Mouse (Mus musculus) gastrocnemius, adult 2 months (tissue): ENCODE results near the gene Ifi27. TPM values are rescaled to one million over a fixed set of nuclear protein-coding genes. Genes with fewer than 3 reads are reported as not detected.
"Not testable (repeated sequence)": the region's sequence is repeated elsewhere in the genome, so short reads cannot be mapped to it uniquely, and the experiment has no call there.

Source experiments
- DNase-seq: peaks from one replicate; pipeline ENCODE4 v3.0.0; 2022
- H3K27ac ChIP-seq: fragments of 200-600 bp; 2 replicates; pipeline ENCODE4 v1.8.1; 2022; ENCODE audit warnings: mild to moderate bottlenecking
- H3K4me3 ChIP-seq: fragments of 200-600 bp; 2 replicates; pipeline ENCODE4 v1.8.1; 2022; ENCODE audit warnings: mild to moderate bottlenecking, moderate library complexity
- CTCF ChIP-seq: fragments of 200-600 bp; IDR thresholded peaks from 2 replicates; pipeline ENCODE4 v1.8.1; 2022; ENCODE audit warnings: antibody characterized with exemption, mild to moderate bottlenecking, moderate library complexity
- intact Hi-C: fragments of 180-260 bp; cut with DNase I; formaldehyde crosslinking; loops from one replicate; pipeline ENCODE4 v1.15.1; 2025
- total RNA-seq, 2 experiments: library from RNA; stranded (reverse); gene quantifications; 2 replicates each; pipeline ENCODE4 v1.2.3; 2021

Gene Ifi27
- total RNA-seq, 2 experiments from 2014 or later, result 46.8 to 61.0 TPM

DNA sequence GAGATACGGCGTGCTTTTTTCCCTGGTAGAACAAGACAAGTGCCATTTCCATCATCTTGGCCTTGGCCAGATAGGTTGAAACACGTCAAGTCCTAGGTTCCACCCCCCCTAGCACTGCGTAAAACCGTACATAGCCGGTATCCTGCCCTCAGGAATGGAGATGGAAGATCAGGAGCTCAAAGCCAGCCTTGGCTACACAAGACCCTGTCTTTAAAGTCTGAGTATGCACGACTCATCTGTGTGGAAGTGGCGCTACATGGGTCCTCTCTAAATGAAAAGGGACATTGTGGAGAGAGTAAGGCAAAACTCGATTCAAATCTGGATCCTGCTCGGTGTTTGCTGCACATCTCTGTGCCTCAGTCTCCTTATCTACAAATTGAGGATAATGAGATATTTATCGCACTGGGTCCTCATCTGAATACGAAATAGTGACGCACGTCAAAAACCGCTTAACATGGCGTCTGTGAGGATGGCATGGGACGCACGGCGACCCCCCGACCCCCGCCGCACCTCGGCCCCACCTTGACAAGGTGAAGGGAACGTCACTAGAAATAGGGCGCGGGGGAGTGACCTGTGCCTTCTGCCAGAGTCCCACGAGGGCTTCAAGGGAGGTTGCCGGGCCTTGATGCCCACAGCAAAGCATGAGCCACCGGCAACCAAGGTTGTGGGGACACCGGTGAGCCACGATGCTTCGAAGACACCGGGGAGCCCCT, 8.8 kb upstream of the Ifi27 start:
- Histone ChIP-seq H3K27ac (peak overlapping the region; percentile 97), H3K4me3 (peak overlapping the region; percentile 93)
- DNase-seq, result no peak
- TF ChIP-seq CTCF, result no peak
- intact Hi-C loops, result no loop called here

DNA sequence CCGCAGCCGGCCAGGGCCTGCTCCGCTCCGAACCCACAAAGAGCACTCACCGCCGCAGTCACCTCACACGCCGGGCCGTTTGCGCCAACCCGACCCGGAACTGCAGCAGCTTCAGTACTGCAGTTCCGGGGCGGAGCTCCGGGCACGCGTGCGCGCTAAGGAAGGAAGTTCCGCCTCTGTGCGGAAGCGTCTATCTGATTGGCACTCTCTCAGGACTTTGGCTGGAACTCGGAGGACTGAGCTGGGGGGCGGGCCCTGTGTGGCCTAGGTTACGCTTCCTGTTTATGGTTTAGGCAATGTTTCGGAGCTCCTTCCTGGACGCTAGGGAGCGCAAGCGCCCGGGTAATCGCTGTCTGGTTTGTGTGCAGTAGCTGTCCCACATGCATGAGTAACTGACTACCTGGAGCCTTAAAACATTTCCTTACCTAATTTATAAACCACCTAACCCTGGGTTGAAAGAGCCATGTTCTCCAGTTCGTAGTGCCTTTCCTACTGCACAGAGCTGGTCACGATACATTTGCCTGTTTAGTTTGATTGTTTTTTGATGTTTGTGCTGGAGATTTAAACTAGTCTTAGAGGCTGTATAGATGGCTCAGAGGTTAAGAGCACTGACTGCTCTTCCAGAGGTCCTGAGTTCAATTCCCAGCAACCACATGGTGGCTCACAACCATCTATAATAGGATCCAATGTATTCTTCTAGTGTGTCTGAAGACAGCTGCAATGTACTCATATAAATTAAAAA, 8.1 kb upstream of the Ifi27 start, which contains the start of gene Ddx24:
TSS of gene Ddx24 (minus strand) at position 102 of the 742 bp plus-strand sequence.
- peak; percentile 98 for TF ChIP-seq CTCF
- Histone ChIP-seq H3K27ac (peak within 1 kb of the TSS; percentile 97), H3K4me3 (peak within 1 kb of the TSS; percentile 93)
- intact Hi-C loops, result loop anchor here (1.0 kb wide), 1 partner anchor 66 kb away; no protein-coding TSS in a partner anchor
- DNase-seq, result peak; percentile 98

DNA sequence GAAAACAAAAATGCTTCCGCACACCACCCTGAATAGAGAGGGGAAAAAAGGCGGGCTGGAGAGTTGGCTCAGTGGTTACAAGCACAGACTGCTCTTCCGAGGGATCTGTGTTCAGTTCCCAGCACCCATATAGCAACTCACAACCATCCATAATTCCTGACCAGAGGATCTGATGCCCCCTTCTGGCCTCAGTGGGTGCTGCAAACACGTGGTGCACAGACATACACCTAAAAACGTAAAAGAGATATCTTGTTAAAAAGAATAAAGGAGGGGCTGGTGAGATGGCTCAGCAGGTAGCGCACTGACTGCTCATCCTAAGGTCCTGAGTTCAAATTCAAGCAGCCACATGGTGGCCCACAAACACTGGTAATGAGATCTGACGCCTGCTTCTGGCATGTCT, 7.3 kb upstream of the Ifi27 start:
- no peak overlapping the region for H3K4me3 ChIP-seq
- no peak for TF ChIP-seq CTCF
- 0 out of 2 replicates have a peak overlapping the region, but pooled peaks have one; percentile 76 for H3K27ac ChIP-seq
- intact Hi-C loops, result loop anchor here (1.0 kb wide), 1 partner anchor 66 kb away; no protein-coding TSS in a partner anchor
- DNase-seq, result no peak

DNA sequence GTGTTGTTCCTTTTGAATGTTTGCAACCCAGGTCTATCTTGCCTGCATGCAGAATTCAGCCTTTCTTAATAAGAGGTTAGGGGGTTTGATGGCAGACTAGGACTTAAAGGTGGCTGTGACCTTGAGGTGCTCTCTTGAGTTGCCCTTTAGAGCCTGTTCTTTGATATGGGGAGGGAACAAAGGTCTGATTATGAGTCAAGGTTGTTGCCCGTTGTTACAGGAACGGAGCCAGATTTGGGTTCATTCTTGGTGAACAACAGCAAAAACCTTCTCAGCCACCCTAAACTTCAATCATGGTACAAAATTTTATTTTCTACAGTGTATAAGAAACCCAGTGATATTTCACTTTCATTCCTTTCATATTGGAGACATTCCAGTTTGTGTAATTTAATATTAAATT, 581 bp upstream of the Ifi27 start:
- no peak for TF ChIP-seq CTCF
- no peak for DNase-seq
- H3K4me3 ChIP-seq, result peak overlapping the region; percentile 81
- H3K27ac ChIP-seq, result peak overlapping the region; percentile 86
- intact Hi-C loops, result loop anchor here (10.0 kb wide), 1 partner anchor 211 kb away; no protein-coding TSS in a partner anchor

DNA sequence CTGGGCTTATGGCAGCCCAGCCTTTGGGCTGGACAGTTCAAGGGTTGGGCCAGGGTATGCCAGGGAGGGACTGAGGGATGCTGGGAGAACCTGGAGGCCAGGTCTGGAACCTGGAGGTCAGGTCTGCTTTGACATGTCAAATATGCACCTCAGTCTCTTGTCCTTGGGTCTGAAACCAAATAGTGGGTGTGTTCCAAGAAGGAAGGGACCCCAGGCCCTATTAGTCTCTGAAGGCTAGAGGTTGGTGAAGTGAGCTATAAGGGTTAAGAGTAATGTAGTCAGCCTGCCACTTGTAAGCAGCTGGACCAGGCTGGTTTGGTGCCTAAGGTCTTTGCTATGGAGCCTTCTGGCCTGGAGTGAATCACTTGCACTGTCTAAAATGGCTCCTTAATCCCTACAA, 850 bp downstream of the Ifi27 start:
- no peak for DNase-seq
- peak overlapping the region; percentile 86 for H3K27ac ChIP-seq
- peak overlapping the region; percentile 81 for H3K4me3 ChIP-seq
- intact Hi-C loops, result loop anchor here (10.0 kb wide), 1 partner anchor 210 kb away; no protein-coding TSS in a partner anchor
- no peak for TF ChIP-seq CTCF

DNA sequence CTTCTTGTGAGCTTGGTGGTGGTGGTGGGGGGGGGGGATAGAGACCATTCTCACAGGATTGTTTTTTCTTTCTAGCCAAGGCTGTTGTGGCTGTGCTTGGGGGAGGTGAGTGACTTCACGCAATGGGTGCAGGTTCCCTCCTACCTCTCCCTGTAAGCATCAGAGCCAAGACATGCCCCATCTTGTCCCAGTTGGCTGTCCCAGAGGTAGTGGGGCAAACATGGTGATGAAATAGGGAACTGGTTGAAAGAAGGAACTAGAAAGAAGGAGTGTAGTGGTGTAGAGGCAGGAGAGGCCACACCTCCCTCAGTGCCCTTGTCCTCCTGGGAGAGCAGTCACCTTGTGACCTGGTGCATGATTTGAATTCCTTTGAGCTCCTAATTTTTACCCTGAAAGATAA, 3.6 kb downstream of the Ifi27 start:
- Histone ChIP-seq H3K27ac (no peak overlapping the region), H3K4me3 (no peak overlapping the region)
- intact Hi-C loops, result loop anchor here (10.0 kb wide), 1 partner anchor 207 kb away; no protein-coding TSS in a partner anchor
- DNase-seq, result no peak
- TF ChIP-seq CTCF, result no peak

DNA sequence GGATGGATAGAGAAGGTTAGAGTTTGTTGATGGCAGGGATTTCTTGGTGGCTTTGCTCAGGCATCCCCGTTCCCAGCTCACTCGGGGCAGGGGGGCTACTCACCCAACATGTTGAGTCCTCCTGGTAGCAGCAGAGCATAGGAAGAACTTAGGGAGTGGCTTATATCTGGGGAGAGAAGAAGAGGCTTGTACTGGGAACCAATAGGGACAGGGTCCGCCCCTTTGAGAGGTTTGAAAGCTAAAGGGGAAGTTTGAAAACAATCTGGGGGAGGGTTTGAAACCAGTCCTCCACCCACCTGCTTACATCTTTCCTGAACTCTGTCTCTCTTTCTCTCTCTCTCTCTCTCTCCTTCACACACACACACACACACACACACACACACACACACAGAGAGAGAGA, 9.5 kb downstream of the Ifi27 start, which contains the start of gene Ifi27l2a:
TSS of gene Ifi27l2a (minus strand) at position 157 of the 400 bp plus-strand sequence.
- peak within 1 kb of the TSS; percentile 53 for H3K4me3 ChIP-seq
- H3K27ac ChIP-seq, result peak within 1 kb of the TSS; percentile 59
- no peak for DNase-seq
- TF ChIP-seq CTCF, result no peak
- intact Hi-C loops, result no loop called here

DNA sequence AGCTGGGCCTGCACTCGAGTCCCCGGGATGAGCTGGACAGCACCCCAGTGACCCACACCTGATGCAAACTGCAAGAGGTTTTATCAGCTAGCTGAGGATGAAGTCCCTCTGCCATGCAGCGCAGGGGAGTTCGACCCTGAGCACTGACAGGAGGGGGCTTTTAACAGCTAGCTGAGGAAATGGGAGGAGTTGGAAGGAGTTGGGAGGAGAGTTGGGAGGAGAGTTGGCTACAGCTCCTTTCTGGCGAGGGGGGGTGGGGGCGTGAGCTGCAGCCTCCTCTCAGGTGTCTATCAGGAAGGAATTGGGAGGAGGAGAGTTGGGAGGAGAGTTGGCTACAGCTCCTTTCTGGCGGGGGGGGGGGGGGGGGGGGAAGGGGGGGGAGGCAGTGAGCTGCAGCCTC, 10.2 kb downstream of the Ifi27 start:
- DNase-seq, H3K27ac ChIP-seq, intact Hi-C loops: not testable (repeated sequence)

DNA sequence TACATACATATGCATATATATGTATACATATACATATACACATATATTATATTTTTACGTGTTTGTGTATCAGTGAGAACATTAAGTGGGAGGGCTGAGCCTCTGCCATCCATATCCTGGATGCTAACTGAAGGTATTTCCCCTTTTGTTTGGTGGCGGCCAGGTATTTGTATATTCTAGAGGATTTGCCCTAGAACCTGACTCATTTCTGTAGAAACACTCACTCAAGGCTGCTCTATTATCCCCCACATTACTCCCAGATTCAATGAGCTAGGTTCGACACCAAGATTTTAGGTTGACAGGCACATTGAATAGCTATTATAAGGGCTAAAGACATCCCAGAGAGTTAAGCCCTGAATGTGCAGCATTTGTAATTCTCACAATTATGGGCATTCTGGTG, 11.0 kb downstream of the Ifi27 start:
- Histone ChIP-seq H3K4me3 (no peak overlapping the region), H3K27ac (no peak overlapping the region)
- TF ChIP-seq CTCF, result no peak
- DNase-seq, result no peak
- intact Hi-C loops, result no loop called here

More for the DNA sequence above, 10.2 kb downstream of the Ifi27 start:
- not testable (repeated sequence) for H3K4me3 ChIP-seq

DNA sequence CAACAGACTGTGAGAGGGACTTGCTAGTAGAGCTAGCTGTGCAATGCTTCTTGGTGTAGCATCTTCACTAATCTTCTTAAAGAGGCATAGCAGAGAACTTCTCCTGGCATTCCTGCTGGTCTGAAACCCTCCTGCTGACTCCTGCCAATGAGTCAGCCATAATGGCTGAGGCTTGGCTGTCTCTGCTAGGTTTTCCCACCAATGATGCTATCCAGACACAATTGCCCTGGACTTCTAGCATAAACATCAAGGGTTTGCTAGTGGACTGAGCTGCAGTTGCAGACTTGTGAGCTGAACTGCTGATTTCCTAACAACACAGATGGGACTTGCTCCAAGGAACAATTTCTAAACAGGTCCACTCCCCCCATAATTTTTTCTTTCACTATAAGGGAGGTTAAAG, 19.4 kb downstream of the Ifi27 start:
- intact Hi-C loops, result no loop called here
- no peak overlapping the region for H3K27ac ChIP-seq
- no peak for TF ChIP-seq CTCF

DNA sequence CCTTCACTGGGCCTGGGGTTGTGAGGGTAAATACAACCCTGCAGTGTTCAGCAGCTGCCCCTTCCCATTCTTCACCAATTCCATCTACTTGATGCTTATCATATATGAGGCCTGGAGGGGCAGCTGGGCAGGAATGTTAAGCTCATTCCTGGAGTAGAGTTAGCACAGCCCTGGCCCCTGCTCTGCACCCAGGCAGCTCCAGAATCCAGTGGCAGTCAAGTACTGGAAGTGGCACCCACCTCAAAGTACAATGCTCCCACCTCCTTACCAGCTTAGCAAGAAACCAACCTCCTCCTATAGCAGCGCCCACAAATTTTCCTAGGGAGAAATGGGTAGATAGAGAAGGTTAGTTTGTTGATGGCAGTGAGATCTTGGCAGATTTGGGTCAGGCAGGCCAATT, 22.7 kb downstream of the Ifi27 start:
- DNase-seq, H3K4me3 ChIP-seq, H3K27ac ChIP-seq, intact Hi-C loops: not testable (repeated sequence)

More for the DNA sequence above, 19.4 kb downstream of the Ifi27 start:
- no peak for DNase-seq
- H3K4me3 ChIP-seq, result no peak overlapping the region

DNA sequence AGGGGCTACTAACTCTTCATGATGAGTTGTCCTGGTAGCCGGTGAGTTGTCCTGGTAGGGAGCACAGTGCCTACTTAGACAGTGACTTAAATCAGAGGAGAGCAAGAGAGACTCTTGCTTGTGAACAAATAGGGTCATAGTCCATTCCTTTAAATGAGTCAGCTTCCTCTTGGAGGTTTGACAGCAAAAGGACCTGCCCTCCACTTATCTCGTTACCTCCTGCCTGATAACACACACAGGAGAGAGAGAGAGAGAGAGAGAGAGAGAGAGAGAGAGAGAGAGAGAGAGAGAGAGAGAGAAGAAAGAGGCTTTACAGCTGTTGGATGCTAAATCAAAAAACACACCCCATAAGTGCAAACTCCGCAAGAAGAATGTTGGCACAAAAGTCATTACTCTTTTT, 23.1 kb downstream of the Ifi27 start, which contains the start of gene Ifi27l2b:
TSS of gene Ifi27l2b (minus strand) at position 84 of the 400 bp plus-strand sequence.
- DNase-seq, result no peak
- no peak within 1 kb of the TSS for H3K27ac ChIP-seq
- intact Hi-C loops, result no loop called here
- H3K4me3 ChIP-seq, result no peak within 1 kb of the TSS
- TF ChIP-seq CTCF, result no peak

DNA sequence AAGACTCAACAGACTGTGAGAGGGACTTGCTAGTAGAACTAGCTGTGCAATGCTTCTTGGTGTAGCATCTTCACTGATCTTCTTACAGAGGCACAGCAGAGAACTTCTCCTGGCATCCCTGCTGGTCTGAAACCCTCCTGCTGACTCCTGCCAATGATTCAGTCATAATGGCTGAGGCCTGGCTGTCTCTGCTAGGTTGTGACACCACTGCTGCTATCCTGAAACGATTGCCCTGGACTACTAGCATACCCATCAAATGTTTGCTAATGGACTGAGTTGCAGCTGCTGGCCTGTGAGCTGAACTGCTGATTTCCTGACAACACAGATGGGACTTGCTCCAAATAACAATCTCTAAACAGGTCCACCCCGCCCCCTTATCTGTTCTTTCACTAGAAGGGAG, 40.5 kb downstream of the Ifi27 start:
- Histone ChIP-seq H3K27ac (no peak overlapping the region), H3K4me3 (no peak overlapping the region)
- DNase-seq, result no peak
- intact Hi-C loops, result no loop called here
- no peak for TF ChIP-seq CTCF
